Mouse (Mus musculus) NIH3T3 (cell line): ENCODE measurements around the gene Tmem266.

Experiments used
- DNase-seq: peaks from one replicate; pipeline ENCODE4 v3.0.0-alpha.2; 2012; ENCODE audit warnings: low read depth

Gene Tmem266

GRCm38 (mm10) chr9:55452906-55453305 is 126.2 kb downstream of the Tmem266 start:
- DNase-seq: no peak

GRCm38 (mm10) chr9:55453366-55453765 is 126.7 kb downstream of the Tmem266 start:
- DNase-seq: no peak

GRCm38 (mm10) chr9:55468397-55468796 is 141.7 kb downstream of the Tmem266 start:
- DNase-seq: peak; percentile 65

GRCm38 (mm10) chr9:55476084-55476483 is 149.4 kb downstream of the Tmem266 start:
- DNase-seq: no peak

DNA sequence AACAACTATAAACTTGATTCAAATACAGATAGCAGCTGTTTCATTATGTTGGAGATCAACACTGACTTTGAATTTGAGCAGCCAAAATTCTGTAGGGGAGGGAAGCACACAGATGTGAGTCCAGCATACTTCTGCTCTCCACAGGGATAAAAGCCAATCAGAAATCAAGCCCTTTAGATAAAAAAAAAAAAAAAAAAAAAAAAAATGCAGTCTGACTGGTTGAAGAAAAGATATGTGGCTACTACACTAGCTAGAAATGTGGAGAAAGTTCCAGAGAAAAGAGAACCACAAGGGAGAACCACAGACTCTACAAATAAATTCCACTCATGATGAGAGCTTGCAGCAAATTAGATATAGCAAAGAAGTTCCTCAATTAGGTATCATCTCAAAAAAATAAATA is 152.0 kb downstream of the Tmem266 start:
- no peak for DNase-seq

DNA sequence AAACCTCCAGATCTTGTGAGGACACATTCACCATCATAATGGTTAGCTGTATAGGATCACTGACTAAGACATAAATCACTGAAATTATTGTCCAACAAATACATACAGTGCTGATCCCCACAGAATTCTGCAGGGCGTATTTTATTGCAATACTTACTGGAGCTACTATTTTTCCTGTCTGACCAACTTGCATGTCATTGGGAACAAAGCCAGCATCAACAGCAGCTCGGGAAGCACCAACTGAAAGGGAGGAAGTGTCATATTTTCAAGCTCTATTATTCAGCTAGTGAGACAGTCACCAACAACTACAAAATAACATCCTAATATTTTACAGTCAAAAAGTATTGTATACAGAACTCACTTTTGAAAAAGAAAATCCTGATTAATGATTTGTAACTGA is 155.4 kb downstream of the Tmem266 start:
- DNase-seq: peak; percentile 38
